13 mouse cellular contexts compared by ENCODE assay signal in the genomic region with DNA sequence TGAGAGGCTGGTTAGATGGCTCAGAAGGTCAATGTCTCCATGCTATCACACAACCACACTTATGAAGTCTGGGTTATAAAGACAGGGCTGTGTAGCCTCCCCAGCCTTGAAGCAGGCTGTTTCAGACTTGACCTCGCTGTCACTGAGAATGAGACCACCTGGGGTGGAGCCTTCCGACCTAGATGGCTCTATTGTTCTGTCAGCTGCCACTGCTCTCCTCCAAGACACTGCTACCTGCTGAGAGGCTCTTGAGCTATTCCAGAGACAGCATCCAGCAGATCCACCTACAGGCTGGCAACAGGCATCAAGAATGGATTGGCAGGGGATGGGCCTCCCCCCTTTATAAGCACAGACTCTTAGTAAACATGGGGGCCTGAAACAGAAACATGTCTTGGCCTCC. TPM values are rescaled to one million over a fixed set of nuclear protein-coding genes. Genes with fewer than 3 reads are reported as not detected.
"Had no signal": no experiment of that assay in that cellular context is flagged by ENCODE, and none has a peak within 500 bp of the region (broad histone marks: within the 10 kb centered on the region; RNA-seq: fewer than 3 reads in every experiment).

No protein-coding gene starts in this region.

RNA-seq across cellular contexts. Expression of gene Gabrg1, which starts 54.1 kb away (rescaled TPM):
- total RNA-seq: heart, postnatal 10 days; heart, postnatal 14 days; heart, postnatal 25 days; heart, postnatal 36 days; heart, postnatal 4 days; hematopoietic stem cell, adult 5-6 weeks had no signal
- polyA plus RNA-seq: heart, embryonic 13.5 days; heart, embryonic 15.5 days; heart, embryonic 16.5 days; heart, postnatal 0 days; inflammation-experienced regulatory T-cells, adult 6 months; intestine, embryonic 14.5 days; large intestine, adult 2 months had no signal
